Mouse (Mus musculus): ENCODE measurements around the gene Dtd1. TPM values are rescaled to one million over a fixed set of nuclear protein-coding genes. Genes with fewer than 3 reads are reported as not detected.

Dtd1 gene
- polyA plus RNA-seq, 1 experiment from 2014 or later, result 29.9 TPM

DNA sequence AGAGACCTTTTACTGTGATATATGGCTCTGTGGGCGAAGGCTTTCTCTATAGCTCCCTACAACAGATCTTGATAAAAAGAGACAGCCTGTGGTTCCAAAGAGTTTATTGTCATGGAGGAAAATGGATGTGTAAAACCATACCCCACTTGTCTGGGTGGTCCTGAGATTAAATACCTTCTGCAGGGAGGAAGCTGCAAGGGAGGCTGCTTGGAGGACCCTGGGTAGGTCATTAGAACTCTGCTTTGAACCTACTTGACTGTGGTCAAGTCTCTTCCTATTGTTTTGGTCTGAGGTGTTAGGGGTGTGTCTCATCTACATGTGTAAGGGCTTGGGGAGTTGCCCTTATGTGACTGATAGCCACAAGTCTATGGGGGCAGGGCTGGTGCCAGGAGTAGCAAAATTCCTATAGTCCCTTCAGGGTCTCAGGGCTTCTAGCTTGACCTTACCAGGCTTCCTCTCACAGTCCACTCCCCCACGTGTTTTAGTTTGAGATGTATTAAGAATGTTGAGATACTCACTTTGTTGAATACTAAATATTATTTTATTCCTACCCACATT lies 115.6 kb downstream of the Dtd1 start:
- H3K9me3 ChIP-seq (ENCODE audit: control insufficient read depth, low read length), result peaks cover 5% of the 10 kb centered on the region; the same call in 1 of the 2 replicates
- no peak for ATAC-seq (ENCODE audit: insufficient number of reproducible peaks, insufficient read depth, low FRiP score, low read depth)
- H3K4me1 ChIP-seq (ENCODE audit: control insufficient read depth in 2 of 2, insufficient read depth in 2 of 2, low read length in 2 of 2), result 0 out of 4 replicates have a peak, but pooled peaks cover 0 to 3% of the 10 kb centered on the region in 2 experiments
- no peak overlapping the region for H3K27ac ChIP-seq (replicated peaks in 1 of 2; ENCODE audit: control insufficient read depth in 1 of 2, insufficient read depth in 1 of 2, low read depth in 2 of 2, low read length in 2 of 2)
- no peaks in the 10 kb centered on the region for H3K27me3 ChIP-seq (ENCODE audit: control insufficient read depth, insufficient read depth, low read length)
- WGBS, result 64% methylated on average over 2 of the region's 2 CpGs
- no peak overlapping the region for H3K4me2 ChIP-seq (ENCODE audit: low read length)
- H3K9ac ChIP-seq (ENCODE audit: low read length), result no peak overlapping the region
- H3K4me3 ChIP-seq (ENCODE audit: control insufficient read depth in 1 of 2, insufficient read depth in 1 of 2, low read depth in 1 of 2, low read length in 2 of 2), result no peak overlapping the region
- no peaks in the 10 kb centered on the region for H3K36me3 ChIP-seq (ENCODE audit: control insufficient read depth, insufficient read depth, low read length)

DNA sequence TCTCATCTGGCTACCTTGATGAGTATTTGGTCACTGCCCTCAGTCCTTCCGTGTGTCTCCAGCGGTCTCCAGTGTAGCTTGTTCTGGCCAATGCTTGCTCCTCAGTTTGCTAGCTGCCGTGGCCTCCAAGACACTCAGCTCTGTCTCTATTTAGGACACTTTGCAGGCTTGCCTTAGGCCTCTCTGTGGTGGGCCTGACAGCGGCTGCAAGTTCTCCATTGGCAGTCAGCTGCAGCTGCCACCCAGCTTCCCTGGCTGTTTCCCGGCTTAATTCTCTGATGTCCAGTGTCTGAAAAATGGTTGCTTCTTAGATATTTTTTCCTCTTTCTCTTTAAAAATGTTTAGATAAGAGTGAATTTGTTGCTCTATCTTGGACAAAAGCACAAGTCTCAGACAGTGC lies 116.6 kb downstream of the Dtd1 start:
- peaks cover 5% of the 10 kb centered on the region; the same call in 1 of the 2 replicates for H3K9me3 ChIP-seq (ENCODE audit: control insufficient read depth, low read length)
- H3K36me3 ChIP-seq (ENCODE audit: control insufficient read depth, insufficient read depth, low read length), result no peaks in the 10 kb centered on the region
- no peak overlapping the region for H3K27ac ChIP-seq (replicated peaks in 1 of 2; ENCODE audit: control insufficient read depth in 1 of 2, insufficient read depth in 1 of 2, low read depth in 2 of 2, low read length in 2 of 2)
- H3K4me2 ChIP-seq (ENCODE audit: low read length), result no peak overlapping the region
- no peak overlapping the region for H3K9ac ChIP-seq (ENCODE audit: low read length)
- 72% methylated on average over 5 of the region's 5 CpGs for WGBS
- no peak for ATAC-seq (ENCODE audit: insufficient number of reproducible peaks, insufficient read depth, low FRiP score, low read depth)
- 0 out of 4 replicates have a peak, but pooled peaks cover 0 to 3% of the 10 kb centered on the region in 2 experiments for H3K4me1 ChIP-seq (ENCODE audit: control insufficient read depth in 2 of 2, insufficient read depth in 2 of 2, low read length in 2 of 2)
- no peaks in the 10 kb centered on the region for H3K27me3 ChIP-seq (ENCODE audit: control insufficient read depth, insufficient read depth, low read length)
- H3K4me3 ChIP-seq (ENCODE audit: control insufficient read depth in 1 of 2, insufficient read depth in 1 of 2, low read depth in 1 of 2, low read length in 2 of 2), result no peak overlapping the region

DNA sequence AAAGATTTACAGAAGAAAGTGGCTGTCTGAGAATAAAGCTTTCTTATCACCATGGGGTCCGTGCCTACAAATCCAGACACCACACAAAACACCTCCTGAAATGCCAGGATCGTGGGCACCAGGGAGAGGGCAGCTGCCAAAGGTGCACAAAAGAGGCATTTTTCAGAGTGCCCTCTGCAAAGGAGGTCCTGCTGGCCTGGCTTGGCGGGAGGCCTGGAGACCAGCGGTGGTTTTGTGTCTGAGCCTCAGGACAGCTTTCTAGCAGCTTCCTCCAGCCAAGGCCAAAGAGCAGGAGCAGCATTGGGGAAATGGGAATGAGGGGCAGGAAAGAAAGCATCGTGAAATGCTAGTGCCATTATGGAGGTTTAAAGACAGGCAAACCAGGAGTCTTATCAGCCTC lies 118.6 kb downstream of the Dtd1 start:
- H3K27ac ChIP-seq (replicated peaks in 1 of 2; ENCODE audit: control insufficient read depth in 1 of 2, insufficient read depth in 1 of 2, low read depth in 2 of 2, low read length in 2 of 2), result no peak overlapping the region
- WGBS, result 66% methylated on average over 5 of the region's 5 CpGs
- no peak for ATAC-seq (ENCODE audit: insufficient number of reproducible peaks, insufficient read depth, low FRiP score, low read depth)
- 0 out of 4 replicates have a peak, but pooled peaks cover 0 to 3% of the 10 kb centered on the region in 2 experiments for H3K4me1 ChIP-seq (ENCODE audit: control insufficient read depth in 2 of 2, insufficient read depth in 2 of 2, low read length in 2 of 2)
- no peak overlapping the region for H3K4me2 ChIP-seq (ENCODE audit: low read length)
- H3K9me3 ChIP-seq (ENCODE audit: control insufficient read depth, low read length), result no peaks in the 10 kb centered on the region
- no peak overlapping the region for H3K4me3 ChIP-seq (ENCODE audit: control insufficient read depth in 1 of 2, insufficient read depth in 1 of 2, low read depth in 1 of 2, low read length in 2 of 2)
- no peak overlapping the region for H3K9ac ChIP-seq (ENCODE audit: low read length)
- H3K27me3 ChIP-seq (ENCODE audit: control insufficient read depth, insufficient read depth, low read length), result no peaks in the 10 kb centered on the region
- H3K36me3 ChIP-seq (ENCODE audit: control insufficient read depth, insufficient read depth, low read length), result no peaks in the 10 kb centered on the region

DNA sequence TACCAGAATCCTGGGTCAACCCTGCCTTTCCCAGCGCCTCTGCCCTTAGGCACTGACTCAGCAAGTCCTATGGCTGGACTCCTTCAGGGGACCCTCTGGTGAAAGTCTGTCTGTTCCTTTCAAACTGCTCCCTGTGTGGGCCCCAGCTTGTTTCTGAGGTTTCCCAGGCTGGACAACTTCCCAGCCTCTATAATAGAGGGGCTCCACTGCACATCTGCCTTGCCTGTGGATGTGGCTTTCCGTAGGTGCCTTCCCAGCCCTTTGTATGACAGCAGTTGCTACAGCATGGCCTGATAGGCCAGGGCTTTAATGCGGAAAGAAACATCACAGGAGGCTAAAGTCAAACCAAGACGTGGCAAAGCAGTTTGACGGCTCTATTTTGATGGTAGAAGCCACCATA lies 119.6 kb downstream of the Dtd1 start:
- Histone ChIP-seq H3K9ac (ENCODE audit: low read length) (no peak overlapping the region), H3K9me3 (ENCODE audit: control insufficient read depth, low read length) (no peaks in the 10 kb centered on the region), H3K27me3 (ENCODE audit: control insufficient read depth, insufficient read depth, low read length) (no peaks in the 10 kb centered on the region), H3K4me1 (ENCODE audit: control insufficient read depth in 2 of 2, insufficient read depth in 2 of 2, low read length in 2 of 2) (0 out of 4 replicates have a peak, but pooled peaks cover 0 to 3% of the 10 kb centered on the region in 2 experiments), H3K4me3 (ENCODE audit: control insufficient read depth in 1 of 2, insufficient read depth in 1 of 2, low read depth in 1 of 2, low read length in 2 of 2) (no peak overlapping the region), H3K27ac (replicated peaks in 1 of 2; ENCODE audit: control insufficient read depth in 1 of 2, insufficient read depth in 1 of 2, low read depth in 2 of 2, low read length in 2 of 2) (no peak overlapping the region), H3K36me3 (ENCODE audit: control insufficient read depth, insufficient read depth, low read length) (no peaks in the 10 kb centered on the region), H3K4me2 (ENCODE audit: low read length) (no peak overlapping the region)
- 85% methylated on average over 5 of the region's 5 CpGs for WGBS
- no peak for ATAC-seq (ENCODE audit: insufficient number of reproducible peaks, insufficient read depth, low FRiP score, low read depth)

DNA sequence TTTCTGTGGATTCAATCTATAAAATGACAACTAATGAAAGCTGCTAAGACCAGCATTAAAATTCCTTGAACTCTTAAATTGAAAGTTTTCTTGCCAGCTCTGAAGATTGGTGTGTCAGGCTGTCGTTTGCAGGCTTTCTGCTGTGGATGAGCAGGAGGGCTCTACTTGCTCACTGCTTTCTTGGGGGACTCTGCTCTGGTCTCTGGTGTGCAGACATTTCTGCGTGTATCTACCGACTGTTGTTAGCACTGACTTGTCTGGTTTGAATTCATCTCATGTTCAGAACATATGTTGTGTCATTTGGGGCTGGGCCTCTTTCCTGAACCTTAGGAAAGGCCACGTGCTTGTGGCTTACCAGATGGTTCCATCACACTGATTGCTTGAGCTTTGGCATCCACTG lies 120.0 kb downstream of the Dtd1 start:
- no peak overlapping the region for H3K4me3 ChIP-seq (ENCODE audit: control insufficient read depth in 1 of 2, insufficient read depth in 1 of 2, low read depth in 1 of 2, low read length in 2 of 2)
- H3K36me3 ChIP-seq (ENCODE audit: control insufficient read depth, insufficient read depth, low read length), result no peaks in the 10 kb centered on the region
- no peak overlapping the region for H3K4me2 ChIP-seq (ENCODE audit: low read length)
- no peak overlapping the region for H3K27ac ChIP-seq (replicated peaks in 1 of 2; ENCODE audit: control insufficient read depth in 1 of 2, insufficient read depth in 1 of 2, low read depth in 2 of 2, low read length in 2 of 2)
- 88% methylated on average over 4 of the region's 4 CpGs for WGBS
- H3K9ac ChIP-seq (ENCODE audit: low read length), result no peak overlapping the region
- no peaks in the 10 kb centered on the region for H3K9me3 ChIP-seq (ENCODE audit: control insufficient read depth, low read length)
- no peaks in the 10 kb centered on the region for H3K27me3 ChIP-seq (ENCODE audit: control insufficient read depth, insufficient read depth, low read length)
- H3K4me1 ChIP-seq (ENCODE audit: control insufficient read depth in 2 of 2, insufficient read depth in 2 of 2, low read length in 2 of 2), result 0 out of 4 replicates have a peak, but pooled peaks cover 0 to 3% of the 10 kb centered on the region in 2 experiments
- no peak for ATAC-seq (ENCODE audit: insufficient number of reproducible peaks, insufficient read depth, low FRiP score, low read depth)

DNA sequence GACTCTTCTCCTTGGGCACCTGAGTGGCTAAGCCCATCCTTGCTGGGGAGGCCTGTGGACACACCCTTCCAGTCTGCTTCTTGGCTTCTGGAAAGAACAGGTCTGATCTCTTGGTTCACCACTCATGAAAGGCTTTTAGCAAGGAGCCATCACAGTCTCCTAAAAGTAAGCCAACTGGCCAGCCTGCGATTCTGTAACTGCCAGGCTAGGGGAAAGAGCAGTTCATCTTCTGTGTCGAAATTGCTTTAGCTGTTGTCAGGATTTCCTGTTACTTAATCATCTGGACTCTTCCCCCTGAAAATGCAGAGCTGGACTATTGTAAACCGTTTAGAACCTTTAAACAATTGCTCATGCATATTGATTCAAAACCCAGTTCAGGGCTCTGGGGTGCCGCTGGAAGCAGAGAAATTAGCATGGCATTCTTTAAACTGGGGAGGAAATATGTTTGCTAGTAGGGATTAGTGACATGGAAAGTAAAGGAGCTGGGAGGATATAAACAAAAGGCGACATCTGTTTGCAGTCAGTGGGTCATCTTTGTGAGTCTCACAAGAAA lies 120.8 kb downstream of the Dtd1 start:
- H3K4me3 ChIP-seq (ENCODE audit: control insufficient read depth in 1 of 2, insufficient read depth in 1 of 2, low read depth in 1 of 2, low read length in 2 of 2), result no peak overlapping the region
- H3K4me2 ChIP-seq (ENCODE audit: low read length), result no peak overlapping the region
- H3K36me3 ChIP-seq (ENCODE audit: control insufficient read depth, insufficient read depth, low read length), result no peaks in the 10 kb centered on the region
- H3K9ac ChIP-seq (ENCODE audit: low read length), result no peak overlapping the region
- WGBS, result 68% methylated on average over 5 of the region's 5 CpGs
- H3K4me1 ChIP-seq (ENCODE audit: control insufficient read depth in 2 of 2, insufficient read depth in 2 of 2, low read length in 2 of 2), result 0 out of 4 replicates have a peak, but pooled peaks cover 0 to 3% of the 10 kb centered on the region in 2 experiments
- H3K9me3 ChIP-seq (ENCODE audit: control insufficient read depth, low read length), result no peaks in the 10 kb centered on the region
- H3K27me3 ChIP-seq (ENCODE audit: control insufficient read depth, insufficient read depth, low read length), result no peaks in the 10 kb centered on the region
- ATAC-seq (ENCODE audit: insufficient number of reproducible peaks, insufficient read depth, low FRiP score, low read depth), result no peak
- no peak overlapping the region for H3K27ac ChIP-seq (replicated peaks in 1 of 2; ENCODE audit: control insufficient read depth in 1 of 2, insufficient read depth in 1 of 2, low read depth in 2 of 2, low read length in 2 of 2)

DNA sequence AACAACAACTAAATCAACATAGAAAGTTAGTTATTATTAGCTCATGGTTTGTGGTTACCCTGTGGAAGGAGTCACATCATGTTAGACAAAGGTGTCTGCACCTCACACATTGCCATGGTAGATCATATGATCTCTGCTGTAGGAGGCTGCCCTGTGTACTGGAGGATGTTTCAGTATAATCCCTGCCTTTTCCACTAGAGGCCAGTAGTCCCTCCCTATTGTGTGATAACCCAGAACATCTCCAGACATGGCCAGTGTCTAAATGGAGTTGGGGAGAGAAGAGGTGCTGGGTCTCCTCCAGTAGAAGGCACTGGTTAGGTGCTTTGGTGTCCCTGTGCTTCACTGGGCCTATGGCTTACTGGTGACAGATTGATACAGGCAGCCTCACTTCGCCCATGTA lies 125.0 kb downstream of the Dtd1 start:
- Histone ChIP-seq H3K4me3 (ENCODE audit: control insufficient read depth in 1 of 2, insufficient read depth in 1 of 2, low read depth in 1 of 2, low read length in 2 of 2) (no peak overlapping the region), H3K27me3 (ENCODE audit: control insufficient read depth, insufficient read depth, low read length) (no peaks in the 10 kb centered on the region), H3K9ac (ENCODE audit: low read length) (no peak overlapping the region), H3K4me2 (ENCODE audit: low read length) (no peak overlapping the region), H3K9me3 (ENCODE audit: control insufficient read depth, low read length) (no peaks in the 10 kb centered on the region), H3K27ac (replicated peaks in 1 of 2; ENCODE audit: control insufficient read depth in 1 of 2, insufficient read depth in 1 of 2, low read depth in 2 of 2, low read length in 2 of 2) (no peak overlapping the region), H3K36me3 (ENCODE audit: control insufficient read depth, insufficient read depth, low read length) (no peaks in the 10 kb centered on the region), H3K4me1 (ENCODE audit: control insufficient read depth in 2 of 2, insufficient read depth in 2 of 2, low read length in 2 of 2) (no peaks in the 10 kb centered on the region)
- 96% methylated on average over 1 of the region's 1 CpGs for WGBS
- no peak for ATAC-seq (ENCODE audit: insufficient number of reproducible peaks, insufficient read depth, low FRiP score, low read depth)

DNA sequence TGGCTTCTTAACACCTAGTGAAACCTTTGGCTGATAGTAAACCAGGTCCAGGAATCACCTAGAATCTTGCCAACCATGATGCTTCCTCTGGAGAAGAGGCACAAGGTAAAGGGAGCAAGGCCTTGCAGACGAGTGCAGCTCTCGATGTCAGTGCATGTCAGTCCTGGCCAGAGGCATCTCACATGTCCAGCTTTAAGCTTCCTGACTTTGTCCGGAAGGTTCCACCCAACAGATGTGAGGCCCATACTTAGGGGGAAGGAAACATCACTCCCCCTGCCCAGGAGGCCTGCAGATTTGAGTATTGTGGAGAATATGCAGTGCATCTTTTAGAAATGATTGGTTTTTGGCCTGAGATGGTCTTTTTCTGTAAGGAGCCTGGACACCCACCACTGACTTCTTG lies 127.4 kb downstream of the Dtd1 start:
- Histone ChIP-seq H3K27me3 (ENCODE audit: control insufficient read depth, insufficient read depth, low read length) (no peaks in the 10 kb centered on the region), H3K4me2 (ENCODE audit: low read length) (no peak overlapping the region), H3K9ac (ENCODE audit: low read length) (no peak overlapping the region), H3K36me3 (ENCODE audit: control insufficient read depth, insufficient read depth, low read length) (no peaks in the 10 kb centered on the region), H3K9me3 (ENCODE audit: control insufficient read depth, low read length) (no peaks in the 10 kb centered on the region), H3K4me1 (ENCODE audit: control insufficient read depth in 2 of 2, insufficient read depth in 2 of 2, low read length in 2 of 2) (no peaks in the 10 kb centered on the region), H3K4me3 (ENCODE audit: control insufficient read depth in 1 of 2, insufficient read depth in 1 of 2, low read depth in 1 of 2, low read length in 2 of 2) (no peak overlapping the region), H3K27ac (replicated peaks in 1 of 2; ENCODE audit: control insufficient read depth in 1 of 2, insufficient read depth in 1 of 2, low read depth in 2 of 2, low read length in 2 of 2) (no peak overlapping the region)
- ATAC-seq (ENCODE audit: insufficient number of reproducible peaks, insufficient read depth, low FRiP score, low read depth), result no peak
- WGBS, result 80% methylated on average over 3 of the region's 3 CpGs
